8 mouse cellular contexts compared by ENCODE assay signal in genomic region chr11:107546667-107547301, GRCm38 (mm10). TPM values are rescaled to one million over a fixed set of nuclear protein-coding genes. Genes with fewer than 3 reads are reported as not detected.
DNase-seq lines count a peak whose midpoint lies in the region.

No protein-coding gene starts in this region.

- intact Hi-C loops in gastrocnemius, postnatal 36 days (cut with DNase I) = loop anchor here (5.0 kb wide), 1 partner anchor 34 kb away; no protein-coding TSS in a partner anchor
- intact Hi-C loops in heart, postnatal 14 days (cut with DNase I) = loop anchor here (2.0 kb wide), 1 partner anchor 34 kb away; no protein-coding TSS in a partner anchor

- peak; percentile 23 for DNase-seq in gastrocnemius, postnatal 10 days
- DNase-seq in gastrocnemius, postnatal 36 days = no peak
- peak; percentile 50 for DNase-seq in Muller cell, postnatal 12 days (ENCODE audit: inconsistent ontology term)
- peak; percentile 79 for DNase-seq in embryo, embryonic 10.5 days (ENCODE audit: low spot score)
- DNase-seq in heart, postnatal 14 days = peak; percentile 16 to 28
- DNase-seq in kidney, postnatal 4 days = peak; percentile 77 to 83
- DNase-seq in mesoderm, embryonic 11.5 days (ENCODE audit: low read depth, low spot score) = peak; percentile 66
- peak; percentile 65 for DNase-seq in testis, postnatal 10 days (ENCODE audit: low spot score)

RNA-seq across cellular contexts. Expression of gene Helz, which starts 0.9 kb away (rescaled TPM):
- total RNA-seq in gastrocnemius, postnatal 10 days (2021) = 10 to 100 TPM; 17.1 to 25.7 TPM
- total RNA-seq in gastrocnemius, postnatal 36 days (2021) = 10 to 100 TPM; 13.9 to 14.2 TPM
- 10 to 100 TPM; 28.6 to 29.6 TPM for total RNA-seq in heart, postnatal 14 days (2021)

Comparison
In these comparisons a context has a peak if more than half of its experiments do, and no peak if none do; other contexts are left out.
1. DNase-seq: peak in gastrocnemius, postnatal 10 days (single experiment), Muller cell, postnatal 12 days (single experiment), embryo, embryonic 10.5 days (single experiment), heart, postnatal 14 days (2 of 2), kidney, postnatal 4 days (2 of 2), mesoderm, embryonic 11.5 days (single experiment) and testis, postnatal 10 days (single experiment); none in gastrocnemius, postnatal 36 days (0 of 2).